Mouse (Mus musculus) heart, postnatal 0 days (tissue): ENCODE results near the gene Znrf4. TPM values are rescaled to one million over a fixed set of nuclear protein-coding genes. Genes with fewer than 3 reads are reported as not detected.

Experiments
- ATAC-seq: fragments of 200-750 bp; cut with Nextera tagmentation; 2 replicates; pipeline ENCODE4 v1.8.0; 2017; ENCODE audit warnings: low read depth, moderate number of reproducible peaks, moderate library complexity; ENCODE audit not compliant: insufficient read depth
- DNase-seq: peaks from one replicate; pipeline ENCODE4 v3.0.0-alpha.2; 2016; ENCODE audit warnings: low spot score
- H3K27ac ChIP-seq: fragments of 300-500 bp; sonication (generic); 2 replicates; pipeline ENCODE4 v1.5.1; 2014; ENCODE audit warnings: low read depth, mild to moderate bottlenecking
- H3K27me3 ChIP-seq: fragments of 300-500 bp; sonication (generic); 2 replicates; pipeline ENCODE4 v1.6.1; 2014; ENCODE audit warnings: low read length, mixed read lengths; ENCODE audit not compliant: control insufficient read depth, insufficient read depth
- H3K36me3 ChIP-seq: fragments of 300-500 bp; sonication (generic); replicated peaks from 2 replicates; pipeline ENCODE4 v1.6.1; 2014; ENCODE audit warnings: low read length, mixed read lengths; ENCODE audit not compliant: control insufficient read depth, insufficient read depth
- H3K4me1 ChIP-seq: fragments of 300-500 bp; sonication (generic); 2 replicates; pipeline ENCODE4 v1.6.1; 2014; ENCODE audit warnings: antibody characterized with exemption; ENCODE audit not compliant: control insufficient read depth, insufficient read depth
- H3K4me2 ChIP-seq: fragments of 300-500 bp; sonication (generic); 2 replicates; pipeline ENCODE4 v1.6.1; 2014; ENCODE audit warnings: low read depth, mild to moderate bottlenecking, low read length, moderate library complexity
- H3K4me3 ChIP-seq: fragments of 300-500 bp; sonication (generic); 2 replicates; pipeline ENCODE4 v1.5.1; 2014; ENCODE audit warnings: low read depth, low read length
- H3K9ac ChIP-seq: fragments of 300-500 bp; sonication (generic); replicated peaks from 2 replicates; pipeline ENCODE4 v1.6.1; 2014; ENCODE audit warnings: low read depth, low read length, mixed read lengths
- H3K9me3 ChIP-seq: fragments of 300-500 bp; sonication (generic); replicated peaks from 2 replicates; pipeline ENCODE4 v1.6.1; 2016; ENCODE audit warnings: low read length; ENCODE audit not compliant: control insufficient read depth
- CTCF ChIP-seq: IDR thresholded peaks from 2 replicates; pipeline ENCODE4 v1.5.1; 2016; ENCODE audit warnings: antibody characterized with exemption, control low read depth, low read depth
- EP300 ChIP-seq: IDR thresholded peaks from 2 replicates; pipeline ENCODE4 v1.6.1; 2016; ENCODE audit warnings: antibody characterized with exemption, low read depth
- WGBS: fragments of 180-500 bp; shearing (Covaris S2); extraction: QIAGEN DNeasy Blood & Tissue Kit; methylation state at CpG from one replicate; pipeline ENCODE4 v1.1.7; 2014; 5-methylcytosine and 5-hydroxymethylcytosine counted together
- polyA plus RNA-seq: library from polyadenylated mRNA; unstranded; fragments of >200 nt; fragmentation: Nextera tagmentation; extraction: Ambion mirVana; gene quantifications from 2 replicates; pipeline ENCODE4 v1.2.1, GENCODE M21; 2015
- total RNA-seq: library from RNA; depleted of rRNA; stranded (reverse); fragments of >200 nt; gene quantifications from 2 replicates; pipeline ENCODE4 v1.2.3, GENCODE M21; 2014; ENCODE audit warnings: low replicate concordance

Gene Znrf4
- total and polyA plus RNA-seq, 2 experiments from 2014 or later: not detected

DNA sequence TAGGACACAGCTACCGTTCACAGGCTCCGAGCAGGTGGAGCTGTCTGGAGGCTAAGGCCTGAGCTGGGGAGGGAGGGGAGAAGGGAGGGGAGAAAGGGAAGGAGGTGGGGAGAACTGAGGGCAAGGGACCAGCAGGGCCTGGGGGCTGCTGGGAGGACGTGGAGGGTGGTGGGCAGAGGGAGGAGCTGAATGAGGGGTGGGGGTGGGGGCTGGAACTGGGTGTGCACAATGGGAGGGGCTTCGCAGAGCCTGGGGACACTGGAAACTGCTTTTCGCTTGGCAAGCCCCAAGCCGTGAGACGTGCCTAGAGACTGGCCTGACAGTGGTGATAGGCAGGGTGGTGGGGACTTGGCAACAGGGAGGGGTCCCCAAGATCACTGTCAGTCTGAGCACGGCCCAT is 43.0 kb downstream of the Znrf4 start:
- Histone ChIP-seq H3K9me3 (no peaks in the 10 kb centered on the region), H3K4me1 (peaks cover 29% of the 10 kb centered on the region), H3K27me3 (peaks cover 23% of the 10 kb centered on the region), H3K9ac (peak overlapping the region; percentile 49; the same call in 1 of the 2 replicates), H3K4me2 (peak overlapping the region; percentile 69; the same call in 1 of the 2 replicates), H3K27ac (no peak overlapping the region), H3K36me3 (no peaks in the 10 kb centered on the region), H3K4me3 (peak overlapping the region; percentile 38; the same call in 1 of the 2 replicates)
- DNase-seq: no peak
- no peak for TF ChIP-seq CTCF
- 37% methylated on average over 8 of the region's 8 CpGs for WGBS
- no peak for ATAC-seq

DNA sequence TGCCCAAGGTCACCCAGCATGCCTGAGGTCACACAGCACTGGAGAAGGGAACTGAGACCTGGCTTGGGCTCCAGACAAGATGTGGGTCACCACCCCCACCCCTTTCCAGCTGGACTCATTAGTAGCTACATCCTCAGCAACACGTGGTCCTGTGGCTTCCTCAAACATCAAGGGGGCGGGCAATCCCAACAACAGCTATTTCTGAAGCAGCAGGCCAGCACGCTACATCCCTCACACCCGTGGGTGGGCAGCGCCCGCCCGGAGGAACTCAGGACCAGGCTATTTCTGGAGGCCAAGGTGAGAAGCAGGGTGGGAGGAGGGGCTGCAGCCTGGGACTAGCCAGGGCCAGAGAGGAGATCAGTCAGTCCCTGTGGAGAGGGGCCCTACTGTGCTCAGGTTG is 43.4 kb downstream of the Znrf4 start:
- no peak for DNase-seq
- H3K4me1 ChIP-seq: peaks cover 25% of the 10 kb centered on the region
- H3K9me3 ChIP-seq: no peaks in the 10 kb centered on the region
- no peak overlapping the region for H3K9ac ChIP-seq
- H3K36me3 ChIP-seq: no peaks in the 10 kb centered on the region
- TF ChIP-seq EP300: no peak
- no peak for TF ChIP-seq CTCF
- H3K4me2 ChIP-seq: no peak overlapping the region
- no peak overlapping the region for H3K27ac ChIP-seq
- ATAC-seq: peak; percentile 17; the same call in 1 of the 2 replicates
- peaks cover 19% of the 10 kb centered on the region for H3K27me3 ChIP-seq
- 27% methylated on average over 7 of the region's 7 CpGs for WGBS
- H3K4me3 ChIP-seq: no peak overlapping the region

- DNase-seq (no peak), ATAC-seq (no peak)
- Histone ChIP-seq H3K9me3 (no peaks in the 10 kb centered on the region), H3K4me1 (peaks cover 23% of the 10 kb centered on the region), H3K4me3 (no peak overlapping the region), H3K9ac (no peak overlapping the region), H3K36me3 (no peaks in the 10 kb centered on the region), H3K4me2 (no peak overlapping the region), H3K27ac (no peak overlapping the region), H3K27me3 (peaks cover 14% of the 10 kb centered on the region)
- 91% methylated on average over 9 of the region's 9 CpGs for WGBS
- no peak for TF ChIP-seq CTCF
- TF ChIP-seq EP300: no peak
These were observed 43.9 kb downstream of the Znrf4 start for GRCm38 (mm10) chr17:56468380-56468779.

DNA sequence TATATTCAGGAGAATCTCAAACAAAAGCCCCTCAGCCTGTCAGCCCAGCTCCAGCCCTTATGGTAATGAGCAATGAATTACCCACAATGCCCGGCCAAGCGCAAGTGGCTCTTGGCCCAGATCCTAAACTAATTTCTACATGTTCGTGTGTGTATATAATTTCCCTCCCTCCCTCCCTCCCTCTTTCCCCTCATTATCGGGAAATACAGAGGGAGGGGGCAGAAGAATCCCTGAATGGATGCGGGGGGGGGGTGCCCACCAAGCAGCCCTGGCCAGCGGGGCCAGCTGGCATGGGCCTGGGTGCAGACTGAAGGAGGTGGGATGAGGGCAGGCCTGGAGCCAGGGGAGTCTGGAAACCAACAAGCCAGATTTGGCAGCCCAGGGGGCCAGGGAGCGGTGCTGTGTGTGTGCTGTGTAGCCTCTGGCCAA is 44.8 kb downstream of the Znrf4 start:
- Histone ChIP-seq H3K4me3 (no peak overlapping the region), H3K4me1 (peaks cover 27% of the 10 kb centered on the region), H3K27ac (peak overlapping the region; percentile 47), H3K36me3 (no peaks in the 10 kb centered on the region), H3K4me2 (peak overlapping the region; percentile 29), H3K9ac (peak overlapping the region; percentile 40; the same call in 1 of the 2 replicates), H3K9me3 (no peaks in the 10 kb centered on the region), H3K27me3 (peaks cover 8% of the 10 kb centered on the region; the same call in 1 of the 2 replicates)
- ATAC-seq: no peak
- DNase-seq: peak; percentile 52
- 56% methylated on average over 7 of the region's 7 CpGs for WGBS
- TF ChIP-seq EP300 (no peak), CTCF (no peak)

- WGBS: 80% methylated on average over 6 of the region's 6 CpGs
- H3K27me3 ChIP-seq: 0 out of 2 replicates have a peak, but pooled peaks cover under 1% of the 10 kb centered on the region
- ATAC-seq: no peak
- H3K4me3 ChIP-seq: no peak overlapping the region
- DNase-seq: no peak
- H3K9me3 ChIP-seq: no peaks in the 10 kb centered on the region
- no peak overlapping the region for H3K27ac ChIP-seq
- no peak for TF ChIP-seq CTCF
- no peak for TF ChIP-seq EP300
- H3K4me1 ChIP-seq: peaks cover 27% of the 10 kb centered on the region
- H3K9ac ChIP-seq: no peak overlapping the region
- H3K36me3 ChIP-seq: no peaks in the 10 kb centered on the region
- no peak overlapping the region for H3K4me2 ChIP-seq
These were observed 45.5 kb downstream of the Znrf4 start for GRCm38 (mm10) chr17:56466747-56467146.

DNA sequence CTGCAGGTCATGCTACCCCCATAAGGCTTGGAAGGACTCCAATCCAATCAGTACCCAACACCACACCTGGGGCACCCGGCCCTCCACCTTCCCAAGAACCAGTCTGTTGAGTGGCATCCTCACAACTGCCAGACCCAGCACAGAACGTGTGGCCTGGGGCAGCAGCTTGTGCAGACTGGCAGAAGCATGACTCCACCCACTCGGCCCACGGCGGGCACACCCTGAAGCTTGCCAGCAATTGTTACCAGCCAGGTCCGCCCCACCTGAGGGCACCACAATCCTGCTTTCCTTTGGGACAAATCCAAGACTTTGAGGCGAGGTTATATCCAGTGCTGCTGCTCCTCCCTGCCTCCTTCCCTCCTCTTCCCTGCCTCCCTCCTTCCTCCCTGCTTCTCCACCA is 47.4 kb downstream of the Znrf4 start:
- no peak overlapping the region for H3K27ac ChIP-seq
- no peak overlapping the region for H3K4me2 ChIP-seq
- WGBS: 86% methylated on average over 7 of the region's 7 CpGs
- H3K27me3 ChIP-seq: no peaks in the 10 kb centered on the region
- peaks cover 20% of the 10 kb centered on the region for H3K4me1 ChIP-seq
- no peak for DNase-seq
- H3K36me3 ChIP-seq: no peaks in the 10 kb centered on the region
- no peak for ATAC-seq
- TF ChIP-seq CTCF (no peak), EP300 (no peak)
- no peaks in the 10 kb centered on the region for H3K9me3 ChIP-seq
- H3K9ac ChIP-seq: no peak overlapping the region
- H3K4me3 ChIP-seq: no peak overlapping the region
